Mouse (Mus musculus) heart, adult 2 months (tissue): ENCODE results near the gene Ubash3b. TPM values are rescaled to one million over a fixed set of nuclear protein-coding genes. Genes with fewer than 3 reads are reported as not detected.

Experiments
- DNase-seq, 2 experiments: peaks; one replicate each; pipeline ENCODE4 v3.0.0; 2021
- H3K27ac ChIP-seq: fragments of 200-600 bp; 2 replicates; pipeline ENCODE4 v1.8.1; 2022
- H3K27me3 ChIP-seq: fragments of 200-500 bp; 2 replicates; pipeline ENCODE4 v1.6.1; 2012; ENCODE audit warnings: mild to moderate bottlenecking, low read length, inconsistent platforms, mixed read lengths; ENCODE audit not compliant: control insufficient read depth, insufficient read depth
- H3K36me3 ChIP-seq: fragments of 200-500 bp; 2 replicates; pipeline ENCODE4 v1.6.1; 2012; ENCODE audit warnings: low read length, inconsistent platforms; ENCODE audit not compliant: control insufficient read depth, insufficient read depth
- H3K4me1 ChIP-seq: fragments of 200-500 bp; 2 replicates; pipeline ENCODE4 v1.6.1; 2011; ENCODE audit warnings: low read length; ENCODE audit not compliant: control insufficient read depth, insufficient read depth
- H3K4me3 ChIP-seq: fragments of 200-600 bp; 2 replicates; pipeline ENCODE4 v1.8.1; 2022
- H3K79me2 ChIP-seq: fragments of 200-500 bp; replicated peaks from 2 replicates; pipeline ENCODE4 v1.6.1; 2012; ENCODE audit warnings: mild to moderate bottlenecking, inconsistent platforms, low read length, moderate library complexity, mixed read lengths; ENCODE audit not compliant: control insufficient read depth, insufficient read depth
- H3K9ac ChIP-seq: fragments of 200-500 bp; 2 replicates; pipeline ENCODE4 v1.6.1; 2012; ENCODE audit warnings: low read depth, mild to moderate bottlenecking, control low read depth, inconsistent platforms, low read length, mixed read lengths
- CTCF ChIP-seq: fragments of 200-600 bp; IDR thresholded peaks from 2 replicates; pipeline ENCODE4 v1.8.1; 2022; ENCODE audit warnings: antibody characterized with exemption, mild to moderate bottlenecking, moderate library complexity
- EP300 ChIP-seq: fragments of 200-500 bp; IDR thresholded peaks from 2 replicates; pipeline ENCODE4 v1.6.1; 2011; ENCODE audit warnings: low read depth, low read length, control low read depth; ENCODE audit not compliant: insufficient read depth
- POLR2A ChIP-seq: fragments of 200-500 bp; IDR thresholded peaks from 2 replicates; pipeline ENCODE4 v1.6.1; 2011; ENCODE audit warnings: mild to moderate bottlenecking, low read depth, low read length, control low read depth; ENCODE audit not compliant: insufficient read depth
- WGBS: fragments of 180-500 bp; shearing (Covaris S2); methylation state at CpG from one replicate; pipeline ENCODE4 v1.1.7; 2018; 5-methylcytosine and 5-hydroxymethylcytosine counted together
- intact Hi-C: fragments of 180-260 bp; cut with DNase I; formaldehyde crosslinking; loops from one replicate; pipeline ENCODE4 v1.15.1; 2025
- polyA plus RNA-seq: library from polyadenylated mRNA; depleted of rRNA; stranded (reverse); fragments of >200 nt; gene quantifications from 2 replicates; pipeline ENCODE4 v1.2.3, GENCODE M21; 2012
- total RNA-seq, 2 experiments: library from RNA; stranded (reverse); gene quantifications; 2 replicates each; pipeline ENCODE4 v1.2.3; 2021

Gene Ubash3b
- total and polyA plus RNA-seq, 3 experiments, result 1.5 to 1.9 (median 1.5) TPM

DNA sequence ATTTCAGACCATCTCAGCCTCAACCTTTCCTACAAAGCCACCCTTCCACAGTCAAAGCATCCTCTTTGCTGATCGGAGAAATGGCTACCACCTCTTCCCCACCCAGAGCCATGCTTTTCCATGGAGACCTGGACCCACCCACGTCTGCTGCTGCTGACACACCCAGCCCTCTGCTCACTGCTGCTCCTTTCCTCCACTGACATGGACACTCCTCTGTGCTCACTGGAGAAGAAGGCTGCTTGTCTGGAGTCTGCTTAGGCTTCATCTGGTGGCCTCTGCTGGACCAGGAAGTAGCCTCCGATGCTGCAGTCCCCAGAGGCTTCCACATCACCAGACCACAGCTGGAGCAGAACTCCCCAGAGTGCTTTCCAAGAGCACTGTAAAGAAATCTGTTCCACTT lies 34.8 kb downstream of the Ubash3b start:
- H3K27ac ChIP-seq, result no peak overlapping the region
- H3K4me3 ChIP-seq, result no peak overlapping the region
- 54% methylated on average over 3 of the region's 3 CpGs for WGBS
- peak overlapping the region; percentile 16; the same call in 1 of the 2 replicates for H3K9ac ChIP-seq
- TF ChIP-seq EP300 (no peak), POLR2A (no peak), CTCF (no peak)
- H3K4me1 ChIP-seq, result peaks cover 7% of the 10 kb centered on the region
- no peak for DNase-seq
- intact Hi-C loops, result no loop called here
- no peaks in the 10 kb centered on the region for H3K79me2 ChIP-seq
- no peaks in the 10 kb centered on the region for H3K27me3 ChIP-seq
- no peaks in the 10 kb centered on the region for H3K36me3 ChIP-seq

DNA sequence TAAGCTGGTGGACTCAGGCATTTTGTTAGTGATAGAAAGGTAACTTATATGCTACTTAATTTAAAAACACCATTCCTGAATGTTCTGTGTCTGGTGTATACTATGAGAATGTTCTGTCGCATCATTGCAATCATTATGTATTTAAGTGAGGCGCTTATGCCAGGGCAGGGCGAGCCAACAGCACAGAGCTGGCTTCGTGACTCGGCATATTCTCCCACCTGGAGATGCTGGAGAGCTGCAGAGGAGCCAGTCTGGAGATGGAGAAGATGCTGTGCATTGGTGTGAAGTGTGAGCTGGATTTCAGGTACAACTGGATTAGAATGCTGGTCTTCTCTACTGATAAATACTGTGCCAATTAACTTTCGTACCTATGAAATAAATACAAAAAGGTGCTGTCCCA lies 37.2 kb downstream of the Ubash3b start:
- TF ChIP-seq POLR2A (no peak), EP300 (no peak), CTCF (no peak)
- Histone ChIP-seq H3K36me3 (no peaks in the 10 kb centered on the region), H3K4me3 (no peak overlapping the region), H3K4me1 (peaks cover 9% of the 10 kb centered on the region), H3K27ac (no peak overlapping the region), H3K79me2 (no peaks in the 10 kb centered on the region), H3K9ac (no peak overlapping the region), H3K27me3 (no peaks in the 10 kb centered on the region)
- no peak for DNase-seq
- intact Hi-C loops, result no loop called here
- 99% methylated on average over 6 of the region's 6 CpGs for WGBS

DNA sequence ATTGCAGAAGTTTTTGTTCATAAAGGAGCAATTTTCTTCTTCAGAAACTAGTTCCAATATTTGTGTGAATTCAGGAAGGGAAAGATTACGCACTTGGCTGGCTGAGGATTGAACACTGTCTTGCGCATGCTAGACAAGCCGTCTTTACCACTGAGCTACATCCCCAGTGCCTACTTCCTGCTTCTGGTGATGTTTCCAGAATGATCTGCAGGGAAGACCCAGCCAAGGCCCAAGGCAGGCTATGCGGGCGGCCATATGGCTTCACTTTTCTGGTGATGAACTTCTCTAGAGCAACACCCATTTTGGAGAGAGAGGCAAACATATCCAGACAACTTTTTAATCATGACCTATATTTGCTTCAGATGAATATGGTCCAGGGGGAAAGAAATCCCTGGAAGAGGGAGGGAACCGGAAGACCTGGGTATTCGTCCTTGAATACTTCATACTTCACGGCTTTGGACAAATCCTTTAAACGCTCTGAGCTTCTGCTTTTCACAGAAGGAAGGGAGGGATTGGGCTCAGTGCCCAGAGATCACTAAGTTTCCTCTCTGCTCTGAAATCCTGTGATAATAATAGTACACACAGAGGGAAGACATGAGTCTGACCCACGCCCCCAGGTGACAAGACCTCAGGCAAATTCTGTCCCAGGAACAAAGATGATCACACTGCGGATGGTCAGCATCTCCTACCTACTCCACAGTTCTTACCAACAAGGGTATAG lies 38.9 kb downstream of the Ubash3b start:
- Histone ChIP-seq H3K9ac (no peak overlapping the region), H3K27ac (peak overlapping the region; percentile 51), H3K36me3 (no peaks in the 10 kb centered on the region), H3K4me1 (peaks cover 10% of the 10 kb centered on the region), H3K79me2 (no peaks in the 10 kb centered on the region), H3K27me3 (no peaks in the 10 kb centered on the region), H3K4me3 (no peak overlapping the region)
- TF ChIP-seq CTCF (no peak), EP300 (no peak), POLR2A (no peak)
- 30% methylated on average over 11 of the region's 11 CpGs for WGBS
- intact Hi-C loops, result no loop called here
- peak; percentile 50 to 64 for DNase-seq

DNA sequence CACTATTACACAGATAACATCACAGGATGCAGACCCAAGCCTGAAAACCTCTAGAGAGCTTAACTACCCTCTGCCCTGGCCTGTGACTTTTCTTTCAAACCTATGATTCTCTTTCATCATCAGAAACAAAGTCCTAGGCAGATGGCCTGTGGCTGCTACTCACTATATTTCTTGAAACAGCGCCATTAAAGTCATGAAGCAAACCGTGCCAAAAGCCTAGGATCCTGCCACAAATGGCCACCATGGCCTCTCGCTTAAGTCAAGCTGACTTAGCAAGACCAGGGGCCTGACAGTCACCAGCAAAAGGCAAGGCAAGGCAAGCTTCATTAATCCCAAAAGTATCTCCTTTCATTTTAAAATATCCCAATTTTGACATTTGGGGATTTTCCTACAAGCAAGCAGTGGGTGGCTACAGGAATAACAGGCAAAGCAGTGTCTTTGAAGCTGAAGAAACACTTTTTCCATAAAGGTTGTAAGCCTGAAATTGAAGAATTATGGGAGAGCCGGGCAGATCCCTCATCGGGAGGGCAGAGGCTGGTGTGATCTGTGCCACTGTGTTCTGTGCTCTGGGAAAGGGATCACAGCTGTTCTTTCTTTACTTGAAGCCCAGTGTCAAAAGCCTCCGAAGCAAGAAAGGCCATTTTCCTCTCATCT lies 39.7 kb downstream of the Ubash3b start:
- intact Hi-C loops, result no loop called here
- H3K36me3 ChIP-seq, result no peaks in the 10 kb centered on the region
- no peak for DNase-seq
- H3K9ac ChIP-seq, result no peak overlapping the region
- TF ChIP-seq EP300, result no peak
- no peak for TF ChIP-seq POLR2A
- TF ChIP-seq CTCF, result no peak
- no peaks in the 10 kb centered on the region for H3K79me2 ChIP-seq
- WGBS, result 65% methylated on average over 6 of the region's 6 CpGs
- no peaks in the 10 kb centered on the region for H3K27me3 ChIP-seq
- H3K4me3 ChIP-seq, result no peak overlapping the region
- H3K4me1 ChIP-seq, result peaks cover 10% of the 10 kb centered on the region
- peak overlapping the region; percentile 51 for H3K27ac ChIP-seq

DNA sequence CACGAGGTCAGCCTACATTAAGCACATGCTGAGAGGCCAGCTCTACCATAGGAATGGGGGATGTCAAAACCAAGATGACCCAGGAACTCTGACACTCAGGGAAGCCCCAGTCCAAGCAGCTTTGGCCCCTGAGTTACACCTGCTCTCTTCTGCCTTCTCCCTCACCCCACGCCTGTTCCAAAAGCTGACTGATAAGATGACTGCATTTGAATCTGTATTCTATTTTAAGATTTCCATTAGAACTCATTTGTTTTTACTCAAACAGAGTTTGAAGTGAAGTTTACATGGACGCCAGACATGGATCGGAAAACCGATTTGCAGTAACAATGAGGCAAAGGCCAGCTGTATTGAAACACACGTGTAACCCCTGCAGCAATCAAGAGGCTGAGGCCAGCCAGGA lies 41.5 kb downstream of the Ubash3b start:
- no peak overlapping the region for H3K27ac ChIP-seq
- DNase-seq, result no peak
- intact Hi-C loops, result no loop called here
- peaks cover 8% of the 10 kb centered on the region for H3K4me1 ChIP-seq
- TF ChIP-seq POLR2A (no peak), EP300 (no peak), CTCF (no peak)
- H3K27me3 ChIP-seq, result no peaks in the 10 kb centered on the region
- no peaks in the 10 kb centered on the region for H3K36me3 ChIP-seq
- H3K79me2 ChIP-seq, result no peaks in the 10 kb centered on the region
- H3K9ac ChIP-seq, result no peak overlapping the region
- WGBS, result 75% methylated on average over 6 of the region's 6 CpGs
- no peak overlapping the region for H3K4me3 ChIP-seq

DNA sequence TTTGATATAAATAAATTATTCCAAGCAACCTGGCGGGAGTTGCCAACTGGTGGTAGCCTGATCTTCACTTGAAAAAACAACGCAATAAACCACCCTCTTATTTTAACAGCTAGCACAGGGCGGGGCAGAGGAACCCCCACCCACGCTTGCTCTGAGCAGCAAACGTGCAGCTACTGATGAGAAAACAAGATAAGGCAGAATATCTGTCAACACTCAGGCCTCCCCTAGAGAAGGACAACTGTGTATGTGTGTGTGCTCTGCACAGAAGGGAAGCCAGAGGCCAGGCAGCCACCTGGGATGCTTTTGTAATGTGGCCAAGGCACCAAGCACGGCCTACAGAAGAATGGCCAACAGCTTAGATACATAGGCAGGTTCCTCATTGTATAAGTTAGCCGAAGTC lies 43.4 kb downstream of the Ubash3b start:
- Histone ChIP-seq H3K4me3 (no peak overlapping the region), H3K4me1 (peaks cover 7% of the 10 kb centered on the region), H3K9ac (no peak overlapping the region), H3K36me3 (no peaks in the 10 kb centered on the region), H3K27ac (no peak overlapping the region), H3K79me2 (no peaks in the 10 kb centered on the region), H3K27me3 (no peaks in the 10 kb centered on the region)
- TF ChIP-seq POLR2A, result no peak
- TF ChIP-seq CTCF, result no peak
- TF ChIP-seq EP300, result no peak
- intact Hi-C loops, result no loop called here
- no peak for DNase-seq
- WGBS, result 37% methylated on average over 7 of the region's 7 CpGs
